Mouse (Mus musculus) liver, adult 2 months (tissue): Measurements from ENCODE around the gene Dlgap1. TPM values are rescaled to one million over a fixed set of nuclear protein-coding genes. Genes with fewer than 3 reads are reported as not detected.

Source experiments
- DNase-seq: peaks from one replicate; pipeline ENCODE4 v3.0.0-alpha.2; 2011; ENCODE audit warnings: low read depth, low spot score; ENCODE audit errors: extremely low read depth
- H3K27ac ChIP-seq: fragments of 200-500 bp; replicated peaks from 2 replicates; pipeline ENCODE4 v1.5.1; 2012; ENCODE audit warnings: low read depth, mild to moderate bottlenecking, control low read depth, inconsistent platforms, low read length; ENCODE audit not compliant: insufficient read depth
- H3K27me3 ChIP-seq: fragments of 200-500 bp; 2 replicates; pipeline ENCODE4 v1.6.1; 2012; ENCODE audit warnings: mild to moderate bottlenecking, moderate library complexity, low read length, inconsistent platforms; ENCODE audit not compliant: control insufficient read depth, insufficient read depth
- H3K36me3 ChIP-seq: fragments of 200-500 bp; 2 replicates; pipeline ENCODE4 v1.6.1; 2012; ENCODE audit warnings: low read length, inconsistent platforms; ENCODE audit not compliant: control insufficient read depth, insufficient read depth
- H3K4me1 ChIP-seq: fragments of 200-500 bp; 2 replicates; pipeline ENCODE4 v1.6.1; 2011; ENCODE audit warnings: low read length; ENCODE audit not compliant: control insufficient read depth, insufficient read depth
- H3K4me3 ChIP-seq: fragments of 200-500 bp; 2 replicates; pipeline ENCODE4 v1.5.1; 2011; ENCODE audit warnings: low read depth, mild to moderate bottlenecking, control low read depth, low read length, moderate library complexity; ENCODE audit not compliant: insufficient read depth
- H3K79me2 ChIP-seq: fragments of 200-500 bp; 2 replicates; pipeline ENCODE4 v1.6.1; 2012; ENCODE audit warnings: inconsistent platforms, mild to moderate bottlenecking, low read length, moderate library complexity; ENCODE audit not compliant: control insufficient read depth, insufficient read depth
- H3K9ac ChIP-seq: fragments of 200-500 bp; 2 replicates; pipeline ENCODE4 v1.6.1; 2012; ENCODE audit warnings: low read depth, mild to moderate bottlenecking, control low read depth, inconsistent platforms, low read length
- CTCF ChIP-seq: fragments of 200-500 bp; IDR thresholded peaks from 2 replicates; pipeline ENCODE4 v1.5.1; 2011; ENCODE audit warnings: low read depth, low read length, control low read depth
- POLR2A ChIP-seq: fragments of 200-500 bp; IDR thresholded peaks from 2 replicates; pipeline ENCODE4 v1.6.1; 2011; ENCODE audit warnings: low read length, control low read depth; ENCODE audit not compliant: insufficient read depth; ENCODE audit errors: extremely low read depth
- WGBS: fragments of 180-500 bp; shearing (Covaris S2); methylation state at CpG from one replicate; pipeline ENCODE4 v1.1.7; 2018; 5-methylcytosine and 5-hydroxymethylcytosine counted together
- polyA plus RNA-seq: library from polyadenylated mRNA; depleted of rRNA; stranded (reverse); fragments of >200 nt; gene quantifications from 2 replicates; pipeline ENCODE4 v1.2.3, GENCODE M21; 2012
- total RNA-seq: library from RNA; depleted of rRNA; stranded (reverse); fragments of >200 nt; gene quantifications from 2 replicates; pipeline ENCODE4 v1.2.3, GENCODE M21; 2014

Dlgap1 gene
- total and polyA plus RNA-seq, 2 experiments: 0.55 to 1.5 TPM

DNA sequence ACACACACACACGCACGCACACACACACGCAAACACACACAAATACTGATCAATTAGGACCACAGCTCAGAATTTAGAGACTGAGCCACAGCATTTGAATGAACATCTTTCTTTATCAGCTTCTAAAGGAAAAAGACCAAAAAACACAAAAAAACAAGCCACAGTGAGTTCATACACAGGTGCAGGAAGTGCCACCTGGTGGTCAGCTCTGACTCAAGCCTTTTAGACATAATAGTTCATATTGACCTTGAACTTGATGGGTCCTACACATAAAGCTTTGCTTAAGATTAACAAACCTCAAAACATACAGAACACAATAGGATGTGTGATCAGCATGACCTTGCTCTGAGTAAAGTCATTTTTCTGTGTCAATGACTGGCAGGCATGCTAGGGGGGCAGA lies 814.4 kb downstream of the Dlgap1 start:
- WGBS: 100% methylated on average over 3 of the region's 3 CpGs
- no peak overlapping the region for H3K9ac ChIP-seq
- H3K27ac ChIP-seq: no peak overlapping the region
- H3K79me2 ChIP-seq: no peaks in the 10 kb centered on the region
- H3K4me3 ChIP-seq: no peak overlapping the region
- no peaks in the 10 kb centered on the region for H3K27me3 ChIP-seq
- no peaks in the 10 kb centered on the region for H3K36me3 ChIP-seq
- no peaks in the 10 kb centered on the region for H3K4me1 ChIP-seq
- no peak for DNase-seq
- TF ChIP-seq POLR2A: no peak
- no peak for TF ChIP-seq CTCF

DNA sequence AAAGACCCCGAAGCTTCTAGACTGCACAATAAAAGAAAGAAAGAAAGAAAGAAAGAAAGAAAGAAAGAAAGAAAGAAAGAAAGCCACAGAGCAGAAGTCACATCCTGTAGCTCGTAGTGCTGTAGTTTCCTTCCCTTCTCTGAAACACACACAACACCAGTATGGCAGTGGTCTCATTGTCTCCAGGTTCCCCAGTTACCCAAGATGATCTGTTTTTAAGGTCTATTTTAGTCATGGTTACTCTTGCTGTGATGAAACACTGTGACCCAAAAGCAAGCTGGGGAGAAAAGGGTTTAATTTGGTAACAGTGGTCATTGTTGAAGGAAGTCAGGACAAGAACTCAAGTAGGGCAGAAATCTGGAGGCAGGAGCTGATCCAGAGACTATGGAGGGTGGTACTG lies 818.5 kb downstream of the Dlgap1 start:
- no peak overlapping the region for H3K9ac ChIP-seq
- no peak for TF ChIP-seq POLR2A
- no peak for TF ChIP-seq CTCF
- no peak overlapping the region for H3K4me3 ChIP-seq
- no peak for DNase-seq
- H3K27me3 ChIP-seq: no peaks in the 10 kb centered on the region
- WGBS: 88% methylated on average over 2 of the region's 2 CpGs
- no peaks in the 10 kb centered on the region for H3K79me2 ChIP-seq
- no peaks in the 10 kb centered on the region for H3K4me1 ChIP-seq
- H3K36me3 ChIP-seq: no peaks in the 10 kb centered on the region
- H3K27ac ChIP-seq: no peak overlapping the region

DNA sequence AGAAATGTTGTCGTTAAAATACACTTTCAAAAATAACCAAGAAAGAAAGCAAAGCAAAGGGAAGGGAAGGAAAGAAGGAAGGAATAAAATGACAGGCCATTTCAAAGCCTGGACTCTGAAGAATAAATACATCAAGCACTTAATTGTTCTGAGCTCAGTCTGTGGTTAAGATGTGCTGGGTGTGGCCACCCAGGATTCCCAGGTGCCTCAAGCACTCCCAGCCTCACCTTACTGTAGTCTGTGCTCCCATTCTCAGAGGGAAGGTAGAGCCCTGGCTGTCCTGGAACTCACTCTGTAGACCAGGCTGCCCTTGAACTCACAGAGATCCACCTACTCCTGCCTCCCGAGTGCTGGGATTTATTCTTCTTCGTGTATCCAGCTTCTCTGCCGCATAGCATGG lies 821.9 kb downstream of the Dlgap1 start:
- TF ChIP-seq CTCF: no peak
- TF ChIP-seq POLR2A: no peak
- Histone ChIP-seq H3K27me3 (no peaks in the 10 kb centered on the region), H3K4me3 (no peak overlapping the region), H3K4me1 (no peaks in the 10 kb centered on the region), H3K27ac (no peak overlapping the region), H3K79me2 (no peaks in the 10 kb centered on the region), H3K9ac (no peak overlapping the region), H3K36me3 (no peaks in the 10 kb centered on the region)
- WGBS: 95% methylated on average over 4 of the region's 4 CpGs
- DNase-seq: no peak

DNA sequence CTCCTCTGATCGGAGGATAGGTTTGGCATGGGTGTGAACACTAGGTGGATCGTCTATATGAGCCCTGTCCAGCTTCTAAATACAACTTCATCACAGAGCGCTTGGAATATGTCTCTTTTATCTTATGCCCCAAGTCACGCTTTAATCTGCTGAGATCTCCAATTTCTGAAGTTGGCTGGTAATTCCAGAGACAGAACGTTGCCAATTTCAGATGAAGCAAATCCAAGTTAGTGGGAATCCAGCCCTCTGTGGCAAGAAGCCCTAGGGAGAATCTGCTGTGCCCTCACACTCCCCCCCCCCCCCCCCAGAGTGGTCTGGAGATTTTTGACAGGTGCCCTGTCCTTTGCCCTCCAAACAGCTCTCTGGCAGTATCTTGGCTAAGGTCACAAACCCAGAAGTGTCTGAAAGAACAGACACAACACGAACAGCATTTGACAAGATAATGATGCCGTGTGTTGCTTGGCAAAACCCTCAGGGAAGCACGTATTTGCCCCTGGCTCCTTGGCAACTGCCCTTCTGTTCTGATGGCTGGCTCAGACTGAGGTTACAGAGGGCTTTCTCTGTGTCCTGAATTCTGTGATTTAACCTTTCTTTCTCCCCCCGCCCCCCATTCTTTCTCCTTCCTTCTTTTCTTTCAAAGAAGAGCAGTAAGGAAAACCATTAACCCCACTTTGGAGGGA lies 822.9 kb downstream of the Dlgap1 start:
- DNase-seq: no peak
- Histone ChIP-seq H3K79me2 (no peaks in the 10 kb centered on the region), H3K4me1 (no peaks in the 10 kb centered on the region), H3K27me3 (no peaks in the 10 kb centered on the region), H3K4me3 (no peak overlapping the region), H3K9ac (no peak overlapping the region), H3K36me3 (no peaks in the 10 kb centered on the region), H3K27ac (no peak overlapping the region)
- TF ChIP-seq POLR2A: no peak
- no peak for TF ChIP-seq CTCF
- 89% methylated on average over 9 of the region's 9 CpGs for WGBS

DNA sequence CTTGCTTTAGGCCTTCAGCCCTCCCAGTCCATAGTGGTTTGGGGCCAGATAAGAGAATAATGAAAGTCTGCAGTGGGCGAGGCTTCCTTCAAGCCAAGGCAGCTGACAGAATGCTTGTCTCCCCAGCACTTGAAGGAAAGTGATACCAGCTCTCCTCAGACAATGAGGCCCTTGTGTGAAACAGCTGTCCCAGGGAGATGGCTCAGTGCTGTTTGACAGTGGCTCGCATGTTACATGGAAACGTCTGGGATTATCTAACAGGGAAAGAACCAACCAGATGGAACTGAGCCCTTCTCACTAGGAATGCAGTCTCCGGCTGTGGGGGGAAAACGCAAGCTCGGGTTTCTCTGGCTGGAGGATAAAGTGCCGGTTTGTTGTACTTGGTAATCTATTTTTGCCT lies 825.4 kb downstream of the Dlgap1 start:
- no peak overlapping the region for H3K27ac ChIP-seq
- no peak overlapping the region for H3K4me3 ChIP-seq
- WGBS: 55% methylated on average over 7 of the region's 7 CpGs
- H3K9ac ChIP-seq: no peak overlapping the region
- H3K36me3 ChIP-seq: no peaks in the 10 kb centered on the region
- no peak for TF ChIP-seq CTCF
- no peak for TF ChIP-seq POLR2A
- no peaks in the 10 kb centered on the region for H3K79me2 ChIP-seq
- no peak for DNase-seq
- no peaks in the 10 kb centered on the region for H3K27me3 ChIP-seq
- no peaks in the 10 kb centered on the region for H3K4me1 ChIP-seq

DNA sequence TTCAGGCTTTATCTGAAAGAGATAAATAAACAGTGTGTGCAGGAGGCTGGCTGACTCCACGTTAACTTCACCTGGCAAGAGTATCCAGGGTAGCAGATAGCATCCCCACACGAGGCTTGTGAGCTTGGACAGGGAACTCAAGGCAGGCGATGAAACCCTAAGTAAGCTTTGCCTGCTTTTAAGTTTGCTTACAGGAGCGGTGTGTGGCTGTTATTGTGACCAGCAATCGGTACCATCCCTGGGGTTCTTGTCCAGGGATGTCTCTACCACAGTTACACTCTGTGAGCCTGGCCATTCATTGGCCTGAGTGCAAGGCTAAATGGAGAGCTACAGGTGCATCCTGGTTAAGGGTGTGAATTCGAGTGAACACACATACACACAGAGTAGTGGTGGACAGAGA lies 825.8 kb downstream of the Dlgap1 start:
- no peak for TF ChIP-seq CTCF
- TF ChIP-seq POLR2A: no peak
- H3K27me3 ChIP-seq: no peaks in the 10 kb centered on the region
- WGBS: 60% methylated on average over 6 of the region's 6 CpGs

More for the DNA sequence above, 825.8 kb downstream of the Dlgap1 start:
- Histone ChIP-seq H3K79me2 (no peaks in the 10 kb centered on the region), H3K4me3 (no peak overlapping the region), H3K27ac (no peak overlapping the region), H3K36me3 (no peaks in the 10 kb centered on the region), H3K4me1 (no peaks in the 10 kb centered on the region), H3K9ac (no peak overlapping the region)
- DNase-seq: no peak
